Mouse (Mus musculus): ENCODE measurements at regions not wholly inside any gene's neighbourhood (a gene's known extent, or its start where the extent isn't known, plus 50 kb on each side); places are given as distances from the start of the nearest gene placed in this dataset.
"Not testable (repeated sequence)": the region's sequence is repeated elsewhere in the genome, so short reads cannot be mapped to it uniquely, and the experiment has no call there.

DNA sequence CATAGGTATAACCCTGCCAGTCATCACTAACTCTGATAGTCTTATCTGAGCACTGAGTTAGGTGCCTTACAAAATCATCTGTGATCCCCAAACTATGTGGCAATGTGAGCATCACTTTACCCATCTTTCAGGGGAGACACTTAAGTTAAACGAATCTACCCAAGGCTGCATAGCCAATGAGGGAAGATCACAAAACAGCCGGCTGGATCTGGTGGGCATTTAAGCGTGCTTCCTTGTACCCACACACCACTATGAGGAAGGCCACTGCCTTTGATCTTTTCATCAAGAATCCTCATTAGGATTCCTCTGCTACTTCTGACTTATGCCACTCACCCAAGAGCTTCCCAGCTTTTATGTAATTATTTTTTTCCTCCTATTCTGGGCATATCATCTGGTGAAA is 257.1 kb upstream of the Pik3r1 start:
- no peak for TF ChIP-seq CTCF (conservative IDR thresholded peaks at IDR 0.05)

DNA sequence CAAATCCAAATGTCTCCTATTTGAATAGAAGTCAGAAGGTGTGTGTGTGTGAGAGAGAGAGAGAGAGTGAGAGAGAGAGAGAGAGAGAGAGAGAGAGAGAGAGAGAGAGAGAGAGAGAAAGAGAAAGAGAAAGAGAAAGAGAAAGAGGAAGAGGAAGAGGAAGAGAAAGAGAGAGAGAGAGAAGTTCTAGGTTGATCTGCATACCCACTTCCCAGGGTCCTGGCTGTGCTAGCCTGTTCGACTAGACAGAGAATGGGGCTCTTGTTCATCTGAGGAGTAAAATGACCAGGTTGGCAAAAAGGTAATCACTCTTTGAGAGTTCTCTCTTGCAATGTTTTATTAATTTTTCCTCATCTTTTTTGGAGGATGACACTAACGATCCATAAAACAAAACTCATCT is 257.5 kb upstream of the Pik3r1 start:
- not testable (repeated sequence) for DNase-seq (ENCODE audit: low spot score in 2 of 2); H3K4me3 ChIP-seq; H3K27ac ChIP-seq

More for the DNA sequence above, 257.1 kb upstream of the Pik3r1 start:
- no peak for DNase-seq (ENCODE audit: low spot score in 2 of 2)
- no peak overlapping the region for H3K27ac ChIP-seq
- no peak overlapping the region for H3K4me3 ChIP-seq

DNA sequence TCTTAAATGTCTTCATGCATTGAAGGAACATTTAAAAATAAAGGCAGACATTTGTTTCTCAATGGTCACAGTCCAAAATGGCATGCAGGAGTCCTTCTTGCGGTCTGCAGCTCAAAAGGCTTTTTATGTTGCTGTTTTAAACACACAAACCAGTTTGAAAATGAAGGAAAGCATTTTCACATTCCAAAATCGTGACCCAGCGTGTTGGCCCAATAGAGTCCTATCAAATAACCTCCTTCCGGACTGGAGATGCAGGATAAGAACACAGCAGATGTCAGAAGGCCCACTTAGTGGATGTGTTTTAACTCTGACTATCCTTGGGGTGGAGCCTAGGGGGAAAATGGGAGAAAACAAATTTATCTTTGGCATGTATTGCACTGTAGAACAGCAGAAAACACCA is 263.4 kb upstream of the Pik3r1 start:
- no peak overlapping the region for H3K27ac ChIP-seq
- H3K4me3 ChIP-seq, result no peak overlapping the region
- DNase-seq (ENCODE audit: low spot score in 2 of 2), result no peak
- no peak for TF ChIP-seq CTCF (conservative IDR thresholded peaks at IDR 0.05)

DNA sequence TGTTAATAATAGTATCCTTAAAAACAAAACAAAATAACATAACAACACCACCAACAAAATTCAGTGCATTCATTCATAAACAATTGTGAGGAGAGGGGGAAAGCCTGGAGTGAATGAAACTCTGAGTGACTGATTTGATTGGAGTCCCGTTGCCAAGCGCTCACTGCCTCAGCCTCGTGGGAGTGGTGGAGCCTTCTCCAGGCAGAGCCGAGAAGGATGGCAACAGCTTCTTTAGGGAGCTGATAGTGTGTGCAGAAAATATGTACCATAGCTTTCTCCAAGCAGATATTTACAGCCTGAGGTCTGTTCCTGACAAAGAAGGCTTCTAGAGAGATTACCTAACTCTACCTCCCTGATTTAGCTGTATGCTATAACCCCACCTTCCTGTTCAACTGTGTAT is 266.5 kb upstream of the Pik3r1 start:
- DNase-seq (ENCODE audit: low spot score in 2 of 2), result no peak
- Histone ChIP-seq H3K27ac (no peak overlapping the region), H3K4me3 (no peak overlapping the region)
- TF ChIP-seq CTCF (conservative IDR thresholded peaks at IDR 0.05), result no peak

DNA sequence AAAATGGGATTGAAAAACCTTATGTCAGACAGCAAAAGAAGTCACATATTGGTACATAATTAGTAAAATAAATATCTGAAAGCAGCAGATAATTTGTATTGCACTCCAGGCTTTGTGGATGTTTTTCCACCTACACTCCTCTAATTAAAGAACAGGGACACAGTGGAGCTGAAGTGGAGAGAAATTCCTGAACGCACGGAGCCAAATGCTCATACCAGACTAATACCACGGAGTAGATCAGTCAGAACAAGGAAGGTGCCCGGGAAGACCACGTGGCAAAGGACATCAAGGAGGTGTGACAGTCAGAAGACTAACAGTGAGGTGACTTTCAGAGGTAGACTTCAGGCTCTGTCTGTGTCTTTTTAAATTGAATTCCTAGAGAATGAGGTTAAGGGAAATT is 268.0 kb upstream of the Pik3r1 start:
- no peak for TF ChIP-seq CTCF (conservative IDR thresholded peaks at IDR 0.05)
- Histone ChIP-seq H3K27ac (no peak overlapping the region), H3K4me3 (no peak overlapping the region)
- peak in 1 of 2 experiments; percentile 16 for DNase-seq (ENCODE audit: low spot score in 2 of 2)

DNA sequence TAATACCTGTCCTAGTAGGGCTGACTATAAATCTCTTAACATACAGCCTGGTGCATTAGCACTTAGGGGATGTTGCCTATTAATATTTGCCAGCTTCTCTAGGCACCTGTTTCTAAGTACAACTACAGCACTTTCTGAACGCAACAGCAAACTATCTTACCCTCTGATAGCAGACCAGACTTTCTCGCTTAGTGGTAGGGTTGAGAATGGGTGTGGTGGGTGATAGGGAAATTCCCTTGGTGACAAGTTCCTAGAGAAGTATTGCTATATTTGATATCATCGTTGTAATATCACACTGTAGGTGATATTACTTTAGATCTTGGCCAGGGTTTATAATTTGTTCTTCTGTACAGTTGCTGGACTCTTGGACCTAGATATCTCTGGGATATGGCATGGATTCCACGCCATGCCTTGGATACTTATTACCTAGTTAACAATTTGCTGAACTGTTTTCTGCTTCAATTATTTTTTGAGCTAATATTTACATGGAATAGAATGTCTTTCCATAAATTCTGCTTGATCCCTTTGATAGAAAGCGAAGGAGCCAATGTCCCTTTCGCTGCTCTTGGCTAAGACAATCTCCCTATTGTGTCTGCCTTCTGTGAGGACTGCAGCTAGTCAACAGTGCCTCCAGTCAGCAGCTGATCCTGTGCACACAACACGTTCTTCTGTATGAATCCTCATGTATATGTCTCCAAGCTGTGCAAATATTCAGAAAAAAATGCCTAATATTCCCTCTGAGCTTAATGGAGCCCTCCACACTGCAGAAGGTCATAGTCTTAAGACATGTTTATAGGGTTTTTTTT is 269.0 kb upstream of the Pik3r1 start:
- Histone ChIP-seq H3K4me3 (no peak overlapping the region), H3K27ac (no peak overlapping the region; the same call in 1 of the 2 replicates)
- DNase-seq (ENCODE audit: low spot score in 2 of 2), result no peak
- TF ChIP-seq CTCF (conservative IDR thresholded peaks at IDR 0.05), result no peak

DNA sequence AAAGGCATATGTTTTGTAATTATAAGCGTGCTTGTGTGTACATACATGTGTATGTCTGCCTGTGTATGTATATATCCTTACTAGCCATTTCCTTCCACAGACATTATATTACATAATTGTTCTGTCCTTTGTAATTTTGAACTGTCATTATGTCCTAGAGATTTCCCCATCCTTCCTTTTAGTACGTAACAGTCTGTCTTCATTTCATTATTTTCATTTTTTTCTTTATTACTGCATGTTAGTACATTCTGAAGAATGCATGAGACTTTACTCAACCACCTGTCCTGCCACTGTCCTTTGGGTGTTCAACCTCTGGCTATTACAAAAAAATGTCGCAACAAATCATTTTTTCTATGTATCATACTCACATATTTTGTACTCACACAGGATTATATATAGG is 292.2 kb upstream of the Pik3r1 start:
- no peak for TF ChIP-seq CTCF (conservative IDR thresholded peaks at IDR 0.05)
- Histone ChIP-seq H3K4me3 (no peak overlapping the region), H3K27ac (no peak overlapping the region)
- no peak for DNase-seq (ENCODE audit: low spot score in 2 of 2)

DNA sequence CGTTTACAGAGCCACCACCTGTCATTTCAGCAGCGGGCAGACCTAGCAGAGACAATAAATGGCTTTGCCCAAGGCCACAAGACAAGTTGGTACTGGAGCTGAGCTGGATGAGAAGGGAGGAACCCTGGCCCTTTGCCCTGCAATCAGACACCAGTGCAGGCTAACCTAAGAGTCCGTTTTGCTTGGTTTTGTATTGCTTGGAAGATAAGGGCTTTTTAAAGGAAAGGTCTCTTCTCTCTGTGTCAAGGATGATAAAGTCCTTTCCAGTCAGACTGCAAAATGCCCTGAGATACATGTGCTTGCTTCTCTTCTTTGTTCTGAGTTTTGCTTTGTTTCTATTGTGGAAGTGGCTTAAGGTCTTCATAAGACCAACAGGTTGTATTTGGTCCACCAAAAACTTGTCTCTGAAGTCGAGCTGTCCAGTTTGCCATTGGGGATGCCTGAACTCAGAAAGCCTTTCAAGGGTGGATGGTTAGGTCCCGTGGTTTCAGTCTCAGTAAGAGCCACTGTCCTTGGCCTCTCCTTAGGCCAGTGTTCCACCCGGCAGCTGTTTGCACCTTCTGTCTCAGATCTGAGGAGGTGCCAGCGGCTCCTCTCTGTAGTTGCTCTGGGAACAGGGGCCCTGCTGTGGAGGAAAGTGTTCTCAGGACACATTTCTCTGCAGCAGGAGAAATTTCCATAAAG is 296.7 kb upstream of the Pik3r1 start:
- no peak for DNase-seq (ENCODE audit: low spot score in 2 of 2)
- TF ChIP-seq CTCF (conservative IDR thresholded peaks at IDR 0.05), result no peak
- Histone ChIP-seq H3K27ac (no peak overlapping the region), H3K4me3 (no peak overlapping the region)

DNA sequence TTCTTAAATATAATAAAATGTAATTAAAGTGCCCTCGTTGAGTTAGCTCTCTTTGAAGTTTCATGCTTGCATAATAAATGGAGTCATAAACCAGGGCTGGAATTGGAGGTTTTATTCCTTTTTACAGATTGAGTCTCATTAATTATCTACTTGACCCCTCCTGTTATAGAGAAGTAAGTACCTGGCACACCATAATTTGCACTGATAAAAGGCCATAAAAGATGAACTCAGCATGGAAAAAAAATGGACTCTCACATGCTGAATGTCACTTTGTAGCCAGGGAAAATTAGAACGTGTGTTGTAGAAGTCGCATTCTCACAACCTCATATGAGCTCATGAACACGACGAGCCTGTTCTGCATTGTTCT is 297.2 kb upstream of the Pik3r1 start:
- no peak for DNase-seq (ENCODE audit: low spot score in 2 of 2)
- TF ChIP-seq CTCF (conservative IDR thresholded peaks at IDR 0.05), result no peak
- no peak overlapping the region for H3K27ac ChIP-seq
- no peak overlapping the region for H3K4me3 ChIP-seq

DNA sequence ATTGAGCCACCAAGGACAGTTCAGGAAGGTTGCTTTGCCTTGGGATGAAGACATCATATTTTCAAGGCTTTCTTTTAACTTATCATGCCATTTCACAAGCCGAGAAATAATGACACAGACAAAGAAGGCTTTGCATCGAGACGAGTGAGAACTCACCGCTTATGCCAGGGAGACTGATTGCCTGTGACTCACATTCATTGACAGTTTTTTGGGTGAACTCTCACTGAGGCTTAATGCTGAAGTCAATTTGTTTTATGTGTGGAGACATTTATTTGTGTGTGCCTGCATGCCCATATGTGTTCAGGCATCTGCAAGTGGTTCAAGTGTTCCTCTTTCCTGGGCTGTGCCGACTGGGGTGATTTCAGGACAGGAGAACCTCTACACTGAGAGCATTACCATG is 297.8 kb upstream of the Pik3r1 start:
- TF ChIP-seq CTCF (conservative IDR thresholded peaks at IDR 0.05), result no peak
- no peak for DNase-seq (ENCODE audit: low spot score in 2 of 2)

DNA sequence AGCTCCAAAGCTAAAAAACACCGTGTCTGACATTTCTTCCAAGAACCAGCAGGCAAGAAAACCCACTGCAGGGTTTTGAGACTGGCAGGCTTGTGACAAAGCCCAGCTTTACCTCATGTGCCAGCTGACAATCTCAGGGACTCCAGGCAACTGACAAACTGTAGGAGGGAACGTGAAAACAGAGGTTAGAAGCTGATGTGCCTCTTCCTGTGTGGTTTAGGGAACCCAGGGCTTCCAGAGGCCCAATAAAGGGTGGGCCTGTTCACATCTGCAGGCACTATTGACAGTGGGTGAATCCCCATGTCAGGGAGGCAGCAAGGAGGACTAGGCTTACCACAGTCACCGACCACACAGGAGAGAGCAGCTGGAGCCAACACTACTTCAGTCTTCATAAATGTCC is 302.7 kb upstream of the Pik3r1 start:
- DNase-seq (ENCODE audit: low spot score in 2 of 2), result no peak
- H3K27ac ChIP-seq, result no peak overlapping the region
- TF ChIP-seq CTCF (conservative IDR thresholded peaks at IDR 0.05), result no peak
- no peak overlapping the region for H3K4me3 ChIP-seq

More for the DNA sequence above, 297.8 kb upstream of the Pik3r1 start:
- H3K27ac ChIP-seq, result no peak overlapping the region
- H3K4me3 ChIP-seq, result no peak overlapping the region

DNA sequence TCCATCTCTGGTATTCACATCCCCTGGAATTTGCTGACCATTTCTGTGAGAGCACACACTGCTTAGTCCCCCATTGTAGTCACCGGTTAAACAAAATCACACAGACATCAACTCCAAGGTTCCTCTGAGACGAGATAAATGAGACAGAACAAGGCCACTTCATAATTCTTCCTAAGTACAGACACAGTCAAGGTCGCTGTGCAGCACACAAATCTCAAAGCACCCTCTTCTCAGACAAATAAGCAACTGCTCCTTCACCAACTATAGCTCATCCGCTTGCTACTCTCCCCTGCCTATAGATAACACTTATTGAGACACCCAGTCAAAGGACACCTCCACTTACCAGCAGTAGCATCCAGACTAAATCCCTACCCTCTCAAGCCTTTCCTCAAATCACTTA is 304.3 kb upstream of the Pik3r1 start:
- Histone ChIP-seq H3K27ac (no peak overlapping the region), H3K4me3 (no peak overlapping the region)
- TF ChIP-seq CTCF (conservative IDR thresholded peaks at IDR 0.05), result no peak
- DNase-seq (ENCODE audit: low spot score in 2 of 2), result no peak

DNA sequence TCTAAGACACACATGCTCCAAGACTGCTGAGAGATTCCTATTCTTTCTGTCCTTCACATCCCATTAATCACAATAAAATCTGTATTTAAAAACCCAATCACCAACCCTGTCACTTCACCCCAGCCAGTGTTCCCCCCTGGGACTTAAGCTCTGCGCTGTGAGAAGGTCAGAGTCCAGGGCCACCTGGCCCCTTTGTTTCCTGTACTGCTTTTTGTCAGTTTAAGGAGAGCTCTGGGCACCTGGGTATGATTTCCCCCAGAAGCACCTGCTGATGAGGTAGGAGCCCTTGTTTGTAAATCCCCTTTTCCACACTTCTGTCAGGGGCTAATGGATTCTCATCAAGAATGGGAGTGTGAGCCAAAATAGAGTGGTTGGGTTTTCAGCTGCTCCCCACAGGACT is 319.7 kb upstream of the Pik3r1 start:
- Histone ChIP-seq H3K4me3 (no peak overlapping the region), H3K27ac (no peak overlapping the region)
- TF ChIP-seq CTCF (conservative IDR thresholded peaks at IDR 0.05), result no peak
- DNase-seq (ENCODE audit: low spot score in 2 of 2), result no peak

DNA sequence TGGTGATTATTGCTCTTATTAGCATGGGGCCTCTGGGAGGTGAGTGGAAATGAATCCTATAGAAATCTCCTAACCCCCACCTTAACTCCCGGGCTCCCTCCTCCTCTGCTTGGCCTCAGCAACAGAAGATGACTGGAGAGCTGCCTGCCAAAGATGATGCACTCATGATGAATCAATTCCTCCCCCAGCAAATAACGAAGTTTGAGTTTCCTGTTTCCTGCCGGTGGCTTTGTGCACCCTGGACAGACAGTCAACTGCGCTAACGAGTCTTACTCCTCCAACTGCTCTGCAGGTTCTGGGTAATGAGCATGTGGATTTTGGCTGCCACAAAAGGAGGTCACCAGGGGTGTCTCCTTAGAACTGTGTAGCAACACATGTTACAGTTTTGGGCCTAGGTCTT is 321.5 kb upstream of the Pik3r1 start:
- H3K4me3 ChIP-seq, result no peak overlapping the region
- DNase-seq (ENCODE audit: low spot score in 2 of 2), result no peak
- no peak overlapping the region for H3K27ac ChIP-seq
- no peak for TF ChIP-seq CTCF (conservative IDR thresholded peaks at IDR 0.05)
